Mouse (Mus musculus) stomach, postnatal 0 days (tissue): Measurements from ENCODE around the gene Olfr588-ps1.

Source experiments
- CTCF ChIP-seq: IDR thresholded peaks from 2 replicates; pipeline ENCODE4 v1.5.1; 2016; ENCODE audit warnings: antibody characterized with exemption, low read depth, mild to moderate bottlenecking, moderate library complexity
- EP300 ChIP-seq: optimal IDR thresholded peaks from 2 replicates; pipeline ENCODE3; 2016; ENCODE audit warnings: antibody characterized with exemption

- TF ChIP-seq CTCF: no peak
- TF ChIP-seq EP300: no peak
Measured at GRCm38 (mm10) chr7:103140579-103140978, at the start of gene Olfr588-ps1.
